Mouse (Mus musculus): ENCODE results near the gene Cacfd1. TPM values are rescaled to one million over a fixed set of nuclear protein-coding genes. Genes with fewer than 3 reads are reported as not detected.

The Cacfd1 gene
- polyA plus RNA-seq (2012; rRNA removed) (11.0 and 11.8 TPM in 2 replicates), polyA plus RNA-seq (2014; fragmentation: Nextera tagmentation; extraction: Ambion mirVana) (8.8 TPM in 2 replicates)

DNA sequence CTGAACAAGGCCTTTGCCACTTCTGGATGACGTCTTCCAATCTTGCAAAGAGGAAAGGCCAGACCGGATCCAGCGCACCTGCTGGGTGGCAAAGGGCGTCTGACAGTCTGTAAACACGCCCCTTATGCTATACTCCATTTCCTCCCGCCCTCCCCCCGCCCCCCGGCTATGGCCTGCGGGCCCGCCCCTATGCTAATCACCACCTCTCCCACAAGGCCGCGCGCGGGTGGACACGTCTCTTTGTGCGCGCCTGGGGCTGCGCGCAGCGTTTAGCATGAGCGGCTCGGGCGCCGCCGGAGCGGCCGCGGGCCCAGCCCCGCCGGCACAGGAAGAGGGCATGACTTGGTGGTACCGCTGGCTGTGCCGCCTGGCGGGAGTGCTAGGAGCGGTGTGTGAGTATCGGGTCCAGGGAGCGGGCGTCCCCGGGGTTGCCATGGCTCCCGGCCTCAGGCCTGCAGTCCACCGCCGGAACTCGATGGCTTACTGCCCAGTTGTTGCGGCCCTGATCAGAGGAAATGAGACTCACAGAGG, at the start of gene Cacfd1:
TSS of gene Cacfd1 (plus strand) at position 213 of the 531 bp plus-strand sequence.
- DNase-seq (ENCODE audit: low read depth in 3 of 3, low spot score in 3 of 3) = peak; percentile 71 to 80 (median 72)
- Histone ChIP-seq H3K9me3 (ENCODE audit: control insufficient read depth, low read length) (no peaks in the 10 kb centered on the region), H3K4me3 (ENCODE audit: insufficient read depth in 1 of 2, low read depth in 2 of 2, low read length in 2 of 2) (peak within 1 kb of the TSS; percentile 63 to 75), H3K27ac (no peak within 1 kb of the TSS), H3K36me3 (replicated peaks; ENCODE audit: control insufficient read depth, insufficient read depth, low read depth) (peaks cover 4% of the 10 kb centered on the region; the same call in 1 of the 2 replicates), H3K4me1 (replicated peaks; ENCODE audit: control insufficient read depth in 2 of 2, insufficient read depth in 2 of 2, low read length in 1 of 2) (peaks cover 3 to 9% of the 10 kb centered on the region in 2 experiments), H3K27me3 (ENCODE audit: control insufficient read depth, insufficient read depth, low read length) (no peaks in the 10 kb centered on the region), H3K9ac (replicated peaks) (peak within 1 kb of the TSS; percentile 56), H3K4me2 (ENCODE audit: low read depth) (peak within 1 kb of the TSS; percentile 76)
- ATAC-seq (ENCODE audit: insufficient read depth) = peak; percentile 96
- under 1% methylated on average over 43 of the region's 43 CpGs for WGBS (ENCODE audit: insufficient replicate concordance)
- TF ChIP-seq EP300 (IDR thresholded peaks at IDR 0.05; ENCODE audit: low read depth) = no peak
- TF ChIP-seq CTCF (IDR thresholded peaks at IDR 0.05; ENCODE audit: low read depth) = no peak

GRCm38 (mm10) chr2:26960756-26961155, 49.0 kb upstream of the Cacfd1 start:
- H3K36me3 ChIP-seq (replicated peaks; ENCODE audit: control insufficient read depth, insufficient read depth, low read depth) = peaks cover 40% of the 10 kb centered on the region

GRCm38 (mm10) chr2:26963923-26964723, 45.6 kb upstream of the Cacfd1 start, which contains the start of gene Rexo4:
Rexo4 (minus strand) TSS chr2:26964386.
- Histone ChIP-seq H3K27me3 (ENCODE audit: control insufficient read depth, insufficient read depth, low read length) (no peaks in the 10 kb centered on the region), H3K27ac (peak within 1 kb of the TSS; percentile 74), H3K4me2 (ENCODE audit: low read depth) (peak within 1 kb of the TSS; percentile 82), H3K4me1 (replicated peaks; ENCODE audit: control insufficient read depth in 2 of 2, insufficient read depth in 2 of 2, low read length in 1 of 2) (peaks cover 9 to 19% of the 10 kb centered on the region in 2 experiments), H3K4me3 (ENCODE audit: insufficient read depth in 1 of 2, low read depth in 2 of 2, low read length in 2 of 2) (peak within 1 kb of the TSS; percentile 78 to 87), H3K36me3 (replicated peaks; ENCODE audit: control insufficient read depth, insufficient read depth, low read depth) (peaks cover 15% of the 10 kb centered on the region), H3K9ac (replicated peaks) (peak within 1 kb of the TSS; percentile 88), H3K9me3 (ENCODE audit: control insufficient read depth, low read length) (no peaks in the 10 kb centered on the region)
- WGBS (ENCODE audit: insufficient replicate concordance) = under 1% methylated on average over 50 of the region's 50 CpGs
- TF ChIP-seq EP300 (IDR thresholded peaks at IDR 0.05; ENCODE audit: low read depth) (no peak), CTCF (IDR thresholded peaks at IDR 0.05; ENCODE audit: low read depth) (no peak; the same call in 1 of the 2 replicates)
- DNase-seq (ENCODE audit: low read depth in 3 of 3, low spot score in 3 of 3) = peak; percentile 86 to 88 (median 86)
- ATAC-seq (ENCODE audit: insufficient read depth) = peak; percentile 93

More at GRCm38 (mm10) chr2:26960756-26961155, 49.0 kb upstream of the Cacfd1 start:
- Histone ChIP-seq H3K4me2 (ENCODE audit: low read depth) (no peak overlapping the region), H3K4me3 (ENCODE audit: insufficient read depth in 1 of 2, low read depth in 2 of 2, low read length in 2 of 2) (no peak overlapping the region), H3K27me3 (ENCODE audit: control insufficient read depth, insufficient read depth, low read length) (no peaks in the 10 kb centered on the region), H3K9me3 (ENCODE audit: control insufficient read depth, low read length) (no peaks in the 10 kb centered on the region), H3K4me1 (replicated peaks; ENCODE audit: control insufficient read depth in 2 of 2, insufficient read depth in 2 of 2, low read length in 1 of 2) (peaks cover 9 to 26% of the 10 kb centered on the region in 2 experiments), H3K27ac (no peak overlapping the region), H3K9ac (replicated peaks) (no peak overlapping the region)
- WGBS (ENCODE audit: insufficient replicate concordance) = 80% methylated on average over 4 of the region's 4 CpGs
- DNase-seq (ENCODE audit: low read depth in 3 of 3, low spot score in 3 of 3) (no peak), ATAC-seq (ENCODE audit: insufficient read depth) (no peak)
- TF ChIP-seq EP300 (IDR thresholded peaks at IDR 0.05; ENCODE audit: low read depth) = no peak
- peak; percentile 49 for TF ChIP-seq CTCF (IDR thresholded peaks at IDR 0.05; ENCODE audit: low read depth)

- TF ChIP-seq EP300 (IDR thresholded peaks at IDR 0.05; ENCODE audit: low read depth) (no peak), CTCF (IDR thresholded peaks at IDR 0.05; ENCODE audit: low read depth) (no peak)
- ATAC-seq (ENCODE audit: insufficient read depth) (peak; percentile 36), DNase-seq (ENCODE audit: low read depth in 3 of 3, low spot score in 3 of 3) (no peak)
- Histone ChIP-seq H3K36me3 (replicated peaks; ENCODE audit: control insufficient read depth, insufficient read depth, low read depth) (peaks cover 10% of the 10 kb centered on the region), H3K9ac (replicated peaks) (peak overlapping the region; percentile 88), H3K4me2 (ENCODE audit: low read depth) (peak overlapping the region; percentile 82), H3K4me3 (ENCODE audit: insufficient read depth in 1 of 2, low read depth in 2 of 2, low read length in 2 of 2) (peak overlapping the region; percentile 78 to 87), H3K27me3 (ENCODE audit: control insufficient read depth, insufficient read depth, low read length) (no peaks in the 10 kb centered on the region), H3K27ac (peak overlapping the region; percentile 74), H3K9me3 (ENCODE audit: control insufficient read depth, low read length) (no peaks in the 10 kb centered on the region), H3K4me1 (replicated peaks; ENCODE audit: control insufficient read depth in 2 of 2, insufficient read depth in 2 of 2, low read length in 1 of 2) (peaks cover 9 to 19% of the 10 kb centered on the region in 2 experiments)
- WGBS (ENCODE audit: insufficient replicate concordance) = 15% methylated on average over 14 of the region's 14 CpGs
These were observed 44.9 kb upstream of the Cacfd1 start for GRCm38 (mm10) chr2:26964724-26965370.

All from liver, embryonic 14.5 days (tissue).